Mouse (Mus musculus): ENCODE measurements at regions not wholly inside any gene's neighbourhood (a gene's known extent, or its start where the extent isn't known, plus 50 kb on each side); places are given as distances from the start of the nearest gene placed in this dataset.
"Not testable (repeated sequence)": the region's sequence is repeated elsewhere in the genome, so short reads cannot be mapped to it uniquely, and the experiment has no call there.

GRCm38 (mm10) chr14:71635091-71635490, 856.5 kb downstream of the Gm9195 start:
- no peak for DNase-seq

GRCm38 (mm10) chr14:71609698-71610301, 881.8 kb downstream of the Gm9195 start:
- no peak for DNase-seq

- DNase-seq, result no peak
Observed at GRCm38 (mm10) chr14:71603710-71604109, 887.9 kb downstream of the Gm9195 start.

GRCm38 (mm10) chr14:71597859-71598258, 893.8 kb downstream of the Gm9195 start:
- peak in 1 of 2 experiments; percentile 38 for DNase-seq

GRCm38 (mm10) chr14:71588694-71589240, 902.9 kb downstream of the Gm9195 start:
- no peak for DNase-seq

DNA sequence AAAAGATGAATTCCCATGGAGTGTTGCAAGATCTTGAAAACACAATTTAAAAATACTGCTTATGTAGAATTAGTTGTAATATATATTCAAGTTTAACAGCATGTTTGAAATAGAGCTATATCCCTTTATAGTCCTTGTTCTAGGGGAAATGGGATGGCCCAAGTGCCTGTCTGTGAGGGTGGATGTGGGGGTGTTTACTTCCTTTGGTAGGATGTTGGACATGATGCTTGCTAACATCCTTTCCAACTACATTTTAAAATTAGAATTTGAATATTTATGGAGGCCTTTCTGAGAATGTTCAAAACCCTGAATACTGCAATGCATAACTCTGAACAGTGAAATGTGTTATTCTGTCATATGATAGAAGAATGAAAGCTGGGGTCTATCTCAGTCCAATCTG, 903.6 kb downstream of the Gm9195 start:
- DNase-seq, result no peak

DNA sequence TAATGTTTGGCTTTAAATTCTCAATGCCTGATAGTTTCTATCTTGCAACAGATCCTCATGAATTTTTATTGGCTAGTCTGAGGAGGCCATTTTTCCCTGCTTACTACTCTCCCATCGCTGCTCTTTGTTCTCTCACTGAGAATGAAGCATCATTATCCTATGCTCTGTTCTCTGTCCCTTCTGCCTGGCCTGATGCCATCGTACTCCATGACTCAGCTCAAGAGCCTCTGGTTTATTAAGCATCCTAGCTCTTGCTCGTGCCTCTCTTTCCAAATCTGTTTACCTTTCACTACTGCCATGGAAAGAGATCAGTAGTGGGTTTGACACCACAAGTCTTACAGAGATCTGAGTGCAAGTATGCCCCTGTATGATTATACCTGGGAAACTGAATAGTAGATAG, 926.8 kb downstream of the Gm9195 start:
- DNase-seq, result no peak

- DNase-seq, result no peak
Observed at GRCm38 (mm10) chr14:71561906-71562305, 929.7 kb downstream of the Gm9195 start.

DNA sequence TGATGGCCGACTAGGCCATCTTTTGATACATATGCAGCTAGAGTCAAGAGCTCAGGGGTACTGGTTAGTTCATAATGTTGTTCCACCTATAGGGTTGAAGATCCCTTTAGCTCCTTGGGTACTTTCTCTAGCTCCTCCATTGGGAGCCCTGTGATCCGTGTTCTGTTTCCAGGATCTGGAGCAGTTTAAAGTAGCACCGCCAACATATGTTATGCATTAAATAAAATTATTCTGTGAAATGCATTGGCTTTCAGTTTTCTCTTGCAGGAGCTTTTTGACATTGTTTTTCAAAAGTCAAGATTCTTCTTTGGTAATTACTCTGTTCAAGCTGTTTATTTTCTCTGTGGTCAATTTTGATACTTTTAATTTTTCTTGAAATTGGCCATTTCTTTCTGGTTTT, 937.3 kb downstream of the Gm9195 start:
- DNase-seq, result not testable (repeated sequence)

DNA sequence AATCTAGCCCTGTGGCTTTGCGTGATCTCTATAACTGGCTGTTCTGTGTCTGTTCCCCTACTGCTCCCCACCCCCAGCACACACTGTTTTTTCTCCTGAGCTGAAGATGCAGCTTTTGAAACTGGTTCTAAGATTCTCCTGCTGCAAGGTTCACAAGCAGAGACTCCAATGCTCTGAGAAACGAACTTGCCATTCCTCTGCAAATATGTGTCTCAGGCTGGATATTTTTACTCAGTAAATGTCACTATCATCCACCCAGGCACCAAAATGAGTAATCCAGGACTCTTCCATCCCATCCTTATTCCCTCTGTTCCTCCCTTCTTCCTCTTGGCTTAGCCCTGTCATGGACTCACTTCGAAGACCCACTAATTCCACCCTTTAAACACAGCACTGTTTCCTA, 943.9 kb upstream of the Fam160b2 start:
- no peak for DNase-seq

DNA sequence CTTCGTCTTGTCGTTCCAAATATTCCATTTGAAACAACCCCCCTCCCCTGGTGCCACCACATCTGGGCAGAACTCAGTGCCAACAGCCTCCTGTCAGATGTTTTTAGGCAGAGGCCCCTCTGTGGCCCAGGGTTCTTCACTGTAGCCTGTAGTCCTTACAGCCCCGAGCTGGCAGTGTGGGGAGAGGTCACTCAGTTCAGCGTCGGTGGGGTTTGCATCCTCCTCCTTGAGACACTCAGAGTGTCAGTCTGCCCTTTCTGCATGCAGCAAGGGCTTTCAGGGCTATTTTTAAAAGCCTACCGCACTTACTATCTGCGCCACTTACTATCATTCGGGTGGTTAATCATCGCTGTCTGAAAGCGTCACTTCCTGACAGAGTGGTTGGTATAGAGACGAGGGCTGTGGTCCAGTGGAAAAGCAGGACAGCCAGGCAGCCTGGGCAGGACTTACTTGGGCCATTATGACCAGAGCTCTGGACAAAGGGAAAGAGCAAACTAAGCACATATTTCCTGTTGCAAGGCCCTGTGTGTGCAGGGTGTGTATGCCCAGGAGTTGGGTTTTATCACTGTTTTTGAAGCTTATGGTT, 932.5 kb upstream of the Fam160b2 start:
- DNase-seq, result no peak

- no peak for DNase-seq
Observed at GRCm38 (mm10) chr14:71531298-71531697, 931.7 kb upstream of the Fam160b2 start.

DNA sequence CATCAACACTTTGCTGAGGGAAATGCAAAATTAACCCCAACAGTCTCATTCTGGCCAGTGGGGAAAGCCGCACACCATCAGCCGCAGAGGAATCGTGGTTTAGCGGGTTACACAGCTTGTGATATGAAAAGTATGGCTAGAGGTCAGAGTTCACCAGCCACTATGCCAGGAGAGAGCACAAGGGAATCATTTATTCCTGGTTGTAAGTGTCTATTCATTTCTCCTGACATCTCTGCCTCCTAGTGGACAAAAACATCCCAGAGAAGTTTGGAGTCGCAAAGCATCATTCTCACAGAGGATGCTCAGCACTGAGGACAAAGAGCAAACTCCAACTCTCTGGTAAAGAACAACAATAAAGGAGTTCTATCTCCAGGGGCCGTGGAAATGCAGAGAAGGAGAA, 930.8 kb upstream of the Fam160b2 start:
- DNase-seq, result no peak

- no peak for DNase-seq
Observed at GRCm38 (mm10) chr14:71518541-71518940, 918.9 kb upstream of the Fam160b2 start.

GRCm38 (mm10) chr14:71500851-71501250, 901.2 kb upstream of the Fam160b2 start:
- no peak for DNase-seq

- DNase-seq, result no peak
Observed at GRCm38 (mm10) chr14:71491201-71491600, 891.6 kb upstream of the Fam160b2 start.

- DNase-seq, result no peak
Observed at GRCm38 (mm10) chr14:71486176-71486970, 886.7 kb upstream of the Fam160b2 start.

- no peak for DNase-seq
Observed at GRCm38 (mm10) chr14:71475656-71476055, 876.0 kb upstream of the Fam160b2 start.

DNA sequence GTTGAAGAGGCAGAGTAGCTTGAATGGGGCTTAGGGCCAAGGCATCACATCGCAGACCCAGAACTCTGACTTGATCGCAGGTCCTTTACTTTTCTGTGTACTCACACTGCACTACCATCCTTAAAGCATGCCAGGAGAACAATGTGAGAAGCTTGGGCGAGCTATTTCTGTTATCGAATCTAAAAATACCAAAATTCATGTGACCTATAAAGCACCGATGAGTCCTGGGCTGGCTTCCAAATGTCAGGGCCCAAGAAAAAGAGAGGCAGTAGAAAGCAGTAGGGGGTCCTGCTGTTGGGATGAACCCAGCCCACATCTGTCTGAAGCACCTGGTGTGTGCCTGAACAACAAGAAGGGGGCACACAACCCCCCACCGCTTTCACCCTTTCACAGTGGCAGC, 874.3 kb upstream of the Fam160b2 start:
- DNase-seq, result no peak

DNA sequence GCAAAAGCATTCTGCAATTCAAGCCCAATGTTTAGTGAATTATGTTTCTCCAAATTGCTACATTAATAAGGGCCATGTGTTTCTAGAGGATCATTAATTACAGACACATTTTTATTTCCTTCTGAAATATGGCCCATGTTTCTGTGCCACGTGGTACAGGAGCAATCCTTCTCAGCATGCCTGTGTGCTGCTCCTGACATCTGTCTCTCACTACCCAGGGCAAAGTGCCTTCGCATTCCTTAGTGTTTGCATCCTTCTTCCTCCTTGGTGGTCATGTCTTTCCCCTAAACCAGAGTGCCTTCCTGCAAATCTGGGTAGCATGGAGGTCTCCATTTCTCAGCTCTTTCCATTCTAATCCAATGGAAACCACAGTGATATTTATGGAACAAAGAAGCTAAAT, 832.7 kb upstream of the Fam160b2 start:
- DNase-seq, result no peak
